Mouse (Mus musculus) heart, adult 2 months (tissue): ENCODE measurements at regions not wholly inside any gene's neighbourhood (a gene's known extent, or its start where the extent isn't known, plus 50 kb on each side); places are given as distances from the start of the nearest gene placed in this dataset.

Source experiments
- CTCF ChIP-seq: fragments of 200-600 bp; IDR thresholded peaks from 2 replicates; pipeline ENCODE4 v1.8.1; 2022; ENCODE audit warnings: antibody characterized with exemption, mild to moderate bottlenecking, moderate library complexity
- EP300 ChIP-seq: fragments of 200-500 bp; IDR thresholded peaks from 2 replicates; pipeline ENCODE4 v1.6.1; 2011; ENCODE audit warnings: low read depth, low read length, control low read depth; ENCODE audit not compliant: insufficient read depth
- POLR2A ChIP-seq: fragments of 200-500 bp; IDR thresholded peaks from 2 replicates; pipeline ENCODE4 v1.6.1; 2011; ENCODE audit warnings: mild to moderate bottlenecking, low read depth, low read length, control low read depth; ENCODE audit not compliant: insufficient read depth

DNA sequence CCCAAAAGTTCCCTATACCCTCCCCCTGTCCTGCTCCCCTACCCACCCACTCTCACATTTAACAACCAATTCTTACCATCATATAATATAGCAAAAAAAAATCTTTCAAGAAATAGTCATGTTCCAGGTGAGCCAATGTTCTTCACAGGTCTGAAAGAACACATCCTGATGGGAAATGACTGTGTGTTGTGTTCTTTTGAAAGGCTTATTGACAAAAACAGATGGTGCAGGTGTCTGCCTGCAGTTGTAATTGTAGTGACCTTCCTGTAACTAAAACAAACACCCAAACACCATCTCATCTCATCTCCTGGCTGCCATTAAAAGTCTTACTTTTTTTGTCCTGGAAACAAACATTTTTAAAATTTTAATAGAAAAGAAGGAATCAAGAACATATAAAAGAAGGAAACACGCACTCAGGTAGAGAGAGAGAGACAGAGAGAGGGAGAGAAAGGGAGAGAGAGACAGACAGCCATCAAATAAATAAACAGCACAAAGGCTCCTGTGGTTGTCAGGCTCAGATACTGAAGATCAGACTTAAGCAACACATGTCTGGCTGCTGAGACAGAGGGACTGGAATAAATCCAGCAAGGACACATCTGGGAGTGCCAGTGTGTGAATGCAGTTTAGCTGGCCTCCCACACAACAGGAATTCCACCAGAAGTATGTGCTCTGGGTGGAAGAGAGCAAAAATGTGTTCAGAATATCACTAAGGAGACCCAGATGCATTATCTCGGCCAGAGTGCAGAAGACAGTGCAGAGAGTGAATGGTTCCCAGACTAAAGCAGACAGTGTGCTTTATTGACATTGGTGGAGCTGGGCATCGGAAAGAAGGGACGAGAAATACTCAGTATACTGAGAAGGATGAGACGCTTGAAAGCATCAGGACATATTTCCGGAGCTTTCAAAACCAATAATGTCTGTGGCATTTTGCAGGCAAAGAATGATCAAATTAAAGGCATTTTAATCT is 513.5 kb upstream of the Klf6 start:
- TF ChIP-seq POLR2A (0 out of 2 replicates have a peak, but pooled peaks have one; percentile 21), EP300 (0 out of 2 replicates have a peak, but pooled peaks have one; percentile 56), CTCF (no peak)
